Mouse (Mus musculus) CH12.LX (cell line): ENCODE measurements at regions not wholly inside any gene's neighbourhood (a gene's known extent, or its start where the extent isn't known, plus 50 kb on each side); places are given as distances from the start of the nearest gene placed in this dataset.

Experiments used
- DNase-seq: peaks from one replicate; pipeline ENCODE4 v3.0.0-alpha.2; 2013; ENCODE audit errors: extremely low read depth
- H3K27ac ChIP-seq: 2 replicates; pipeline ENCODE4 v1.5.1; 2012; ENCODE audit warnings: low read depth, mild to moderate bottlenecking, control low read depth, moderate library complexity; ENCODE audit not compliant: insufficient read depth
- H3K27me3 ChIP-seq: replicated peaks from 2 replicates; pipeline ENCODE3; 2012; ENCODE audit warnings: inconsistent platforms
- H3K36me3 ChIP-seq, 2 experiments: replicated peaks in 1 of 2; 2 replicates each; pipeline versions ENCODE3 to v1.6.1; 2012; ENCODE audit warnings: inconsistent platforms in 1 of 2, low read length in 1 of 2, mild to moderate bottlenecking in 1 of 2, mixed read lengths in 1 of 2, moderate library complexity in 1 of 2; ENCODE audit not compliant: control insufficient read depth in 1 of 2, insufficient read depth in 1 of 2
- H3K4me1 ChIP-seq, 2 experiments: 2 replicates each; pipeline ENCODE4 v1.6.1; 2012; ENCODE audit warnings: inconsistent platforms in 1 of 2, moderate library complexity in 1 of 2; ENCODE audit not compliant: insufficient read depth in 2 of 2, control insufficient read depth in 1 of 2
- H3K4me2 ChIP-seq: 2 replicates; pipeline ENCODE4 v1.6.1; 2012; ENCODE audit warnings: low read depth, mild to moderate bottlenecking, control low read depth; ENCODE audit not compliant: poor library complexity, insufficient read depth, severe bottlenecking
- H3K4me3 ChIP-seq, 3 experiments: fragments of 150-350 bp in 1 of 3; sonication (generic) in 1 of 3; replicated peaks in 1 of 3; 2 replicates each; pipeline versions ENCODE3 to v1.5.1; 2011 to 2012; ENCODE audit warnings: low read depth in 2 of 3, low read length in 2 of 3, mild to moderate bottlenecking in 2 of 3, moderate library complexity in 2 of 3, control low read depth in 1 of 3, improper control_type of control experiment in 1 of 3, inconsistent platforms in 1 of 3, mixed read lengths in 1 of 3; ENCODE audit not compliant: poor library complexity in 1 of 3
- H3K79me2 ChIP-seq: replicated peaks from 2 replicates; pipeline ENCODE4 v1.6.1; 2012; ENCODE audit warnings: mild to moderate bottlenecking, moderate library complexity; ENCODE audit not compliant: control insufficient read depth, poor library complexity, insufficient read depth, severe bottlenecking; ENCODE audit errors: extremely low read depth
- H3K9ac ChIP-seq: 2 replicates; pipeline ENCODE4 v1.6.1; 2012; ENCODE audit warnings: low read depth, mild to moderate bottlenecking, control low read depth, moderate library complexity; ENCODE audit not compliant: insufficient read depth
- H3K9me3 ChIP-seq: replicated peaks from 2 replicates; pipeline ENCODE3; 2012; ENCODE audit warnings: low read length, inconsistent platforms, mixed read lengths
- BHLHE40 ChIP-seq: IDR thresholded peaks from 2 replicates; pipeline ENCODE4 v1.6.1; 2011; ENCODE audit warnings: mild to moderate bottlenecking, low read depth, low read length, improper control_type of control experiment
- CHD2 ChIP-seq: IDR thresholded peaks from 2 replicates; pipeline ENCODE4 v1.6.1; 2011; ENCODE audit warnings: low read length, improper control_type of control experiment
- CTCF ChIP-seq, 2 experiments: IDR thresholded peaks in 1 of 2; conservative IDR thresholded peaks in 1 of 2; 2 replicates each; pipeline ENCODE4 v1.5.1; 2011 to 2012; ENCODE audit warnings: low read depth in 2 of 2, low read length in 2 of 2, improper control_type of control experiment in 1 of 2, inconsistent platforms in 1 of 2, mild to moderate bottlenecking in 1 of 2, moderate library complexity in 1 of 2
- ELF1 ChIP-seq: IDR thresholded peaks from 2 replicates; pipeline ENCODE4 v1.6.1; 2014; ENCODE audit warnings: low read depth, mild to moderate bottlenecking, inconsistent platforms, low read length, improper control_type of control experiment
- EP300 ChIP-seq: IDR thresholded peaks from 2 replicates; pipeline ENCODE4 v1.6.1; 2011; ENCODE audit warnings: low read length, improper control_type of control experiment
- ETS1 ChIP-seq: conservative IDR thresholded peaks from 2 replicates; pipeline ENCODE4 v1.6.1; 2012; ENCODE audit warnings: low read depth, mild to moderate bottlenecking, inconsistent platforms, low read length, improper control_type of control experiment, moderate library complexity
- GABPA ChIP-seq: IDR thresholded peaks from 2 replicates; pipeline ENCODE4 v1.6.1; 2012; ENCODE audit warnings: low read depth, low read length, improper control_type of control experiment, inconsistent platforms; ENCODE audit not compliant: insufficient replicate concordance
- HCFC1 ChIP-seq: IDR thresholded peaks from 2 replicates; pipeline ENCODE4 v1.6.1; 2012; ENCODE audit warnings: low read depth, mild to moderate bottlenecking, inconsistent platforms, low read length, improper control_type of control experiment
- JUN ChIP-seq: IDR thresholded peaks from 2 replicates; pipeline ENCODE4 v1.6.1; 2011; ENCODE audit warnings: low read depth, mild to moderate bottlenecking, low read length, improper control_type of control experiment, moderate library complexity; ENCODE audit not compliant: insufficient read depth
- MAFK ChIP-seq: IDR thresholded peaks from 2 replicates; pipeline ENCODE4 v1.6.1; 2011; ENCODE audit warnings: low read length, improper control_type of control experiment; ENCODE audit not compliant: insufficient replicate concordance
- MAX ChIP-seq: IDR thresholded peaks from 2 replicates; pipeline ENCODE4 v1.6.1; 2011; ENCODE audit warnings: low read length, improper control_type of control experiment
- MAZ ChIP-seq: IDR thresholded peaks from 2 replicates; pipeline ENCODE4 v1.6.1; 2012; ENCODE audit warnings: low read depth, mild to moderate bottlenecking, inconsistent platforms, low read length, improper control_type of control experiment, moderate library complexity
- MXI1 ChIP-seq: IDR thresholded peaks from 2 replicates; pipeline ENCODE4 v1.6.1; 2011; ENCODE audit warnings: mild to moderate bottlenecking, low read depth, low read length, improper control_type of control experiment
- MYC ChIP-seq: IDR thresholded peaks from 2 replicates; pipeline ENCODE4 v1.6.1; 2011; ENCODE audit warnings: low read depth, mild to moderate bottlenecking, improper control_type of control experiment, low read length
- POLR2AphosphoS2 ChIP-seq: IDR thresholded peaks from 2 replicates; pipeline ENCODE4 v1.6.1; 2011; ENCODE audit warnings: low read depth, low read length, improper control_type of control experiment
- RCOR1 ChIP-seq: conservative IDR thresholded peaks from 2 replicates; pipeline ENCODE4 v1.6.1; 2012; ENCODE audit warnings: low read depth, mild to moderate bottlenecking, inconsistent platforms, low read length, improper control_type of control experiment
- SMC3 ChIP-seq: IDR thresholded peaks from 2 replicates; pipeline ENCODE4 v1.6.1; 2011; ENCODE audit warnings: low read depth, low read length, improper control_type of control experiment
- TBP ChIP-seq: conservative IDR thresholded peaks from 2 replicates; pipeline ENCODE4 v1.6.1; 2011; ENCODE audit warnings: low read depth, low read length, improper control_type of control experiment
- TCF12 ChIP-seq: IDR thresholded peaks from 2 replicates; pipeline ENCODE4 v1.6.1; 2014; ENCODE audit warnings: low read depth, mild to moderate bottlenecking, inconsistent platforms, low read length, improper control_type of control experiment
- USF1 ChIP-seq: IDR thresholded peaks from 2 replicates; pipeline ENCODE4 v1.6.1; 2014; ENCODE audit warnings: low read depth, mild to moderate bottlenecking, inconsistent platforms, low read length, improper control_type of control experiment
- USF2 ChIP-seq: conservative IDR thresholded peaks from 2 replicates; pipeline ENCODE4 v1.6.1; 2011; ENCODE audit warnings: low read depth, low read length, improper control_type of control experiment
- ZKSCAN1 ChIP-seq: IDR thresholded peaks from 2 replicates; pipeline ENCODE4 v1.6.1; 2012; ENCODE audit warnings: low read depth, inconsistent platforms, low read length, improper control_type of control experiment, borderline replicate concordance
- ZMIZ1 ChIP-seq: IDR thresholded peaks from 2 replicates; pipeline ENCODE4 v1.6.1; 2012; ENCODE audit warnings: low read depth, mild to moderate bottlenecking, inconsistent platforms, low read length, improper control_type of control experiment
- dilution Hi-C: fragments of 300-500 bp; cut with MboI; formaldehyde crosslinking; loops from 2 replicates; pipeline ENCODE4 v1.14.3; 2020; ENCODE audit warnings: low sequenced_read_pairs; ENCODE audit not compliant: extremely low pct_unique_long_range_greater_than_20kb, extremely low pct_ligation_motif_present
- in situ Hi-C: fragments of 300-500 bp; cut with MboI; formaldehyde crosslinking; loops from 3 replicates; pipeline ENCODE4 v1.14.3; 2019; ENCODE audit warnings: low sequenced_read_pairs, low pct_ligation_motif_present, low pct_unique_long_range_greater_than_20kb, mixed read lengths

DNA sequence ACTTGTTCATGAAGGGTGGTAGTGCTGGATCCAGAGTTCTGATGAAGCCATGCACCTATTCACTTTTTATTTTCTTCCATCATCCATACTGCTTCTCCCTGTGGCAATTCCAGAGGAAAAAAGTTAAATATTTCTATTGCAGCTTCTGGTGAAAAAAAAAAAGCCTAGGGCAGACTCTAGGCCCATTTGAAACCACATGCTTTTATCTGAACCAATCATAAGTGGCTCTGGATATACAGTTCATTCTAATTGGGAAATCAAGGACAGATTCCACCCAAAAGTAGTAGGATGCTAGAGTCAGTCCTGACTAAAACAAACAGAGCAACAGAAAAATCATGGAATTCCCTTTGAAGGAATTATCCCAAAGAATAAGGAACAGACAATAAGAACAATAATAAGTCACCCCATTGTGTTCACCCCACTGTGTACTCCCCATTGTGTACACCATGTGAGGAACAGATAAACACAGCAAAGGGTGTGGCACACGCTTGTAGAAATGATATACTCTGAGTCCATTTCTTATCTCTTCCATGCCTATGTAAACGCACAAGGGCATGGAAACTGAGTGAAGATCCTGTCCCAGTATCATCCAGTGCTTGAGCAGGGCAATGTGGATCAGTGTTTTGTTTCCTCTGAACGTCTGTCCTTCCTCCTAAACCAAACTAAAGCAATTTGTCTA lies 81.4 kb downstream of the Prlhr start:
- no peak for DNase-seq
- TF ChIP-seq MXI1 (no peak), MYC (no peak), BHLHE40 (no peak), ETS1 (no peak), TBP (no peak), RCOR1 (no peak), CHD2 (no peak), HCFC1 (no peak), USF1 (no peak), TCF12 (no peak)
- TF ChIP-seq, all 38 proteins: peak for 0
- H3K4me2 ChIP-seq, result no peak overlapping the region
- dilution Hi-C loops (no loop called here), in situ Hi-C loops (no loop called here)
- H3K4me1 ChIP-seq, result no peaks in the 10 kb centered on the region
- H3K27ac ChIP-seq, result no peak overlapping the region
- no peaks in the 10 kb centered on the region for H3K79me2 ChIP-seq
- H3K27me3 ChIP-seq, result no peaks in the 10 kb centered on the region
- no peak overlapping the region for H3K9ac ChIP-seq
- no peaks in the 10 kb centered on the region for H3K36me3 ChIP-seq
- H3K4me3 ChIP-seq, result no peak overlapping the region
- no peaks in the 10 kb centered on the region for H3K9me3 ChIP-seq

DNA sequence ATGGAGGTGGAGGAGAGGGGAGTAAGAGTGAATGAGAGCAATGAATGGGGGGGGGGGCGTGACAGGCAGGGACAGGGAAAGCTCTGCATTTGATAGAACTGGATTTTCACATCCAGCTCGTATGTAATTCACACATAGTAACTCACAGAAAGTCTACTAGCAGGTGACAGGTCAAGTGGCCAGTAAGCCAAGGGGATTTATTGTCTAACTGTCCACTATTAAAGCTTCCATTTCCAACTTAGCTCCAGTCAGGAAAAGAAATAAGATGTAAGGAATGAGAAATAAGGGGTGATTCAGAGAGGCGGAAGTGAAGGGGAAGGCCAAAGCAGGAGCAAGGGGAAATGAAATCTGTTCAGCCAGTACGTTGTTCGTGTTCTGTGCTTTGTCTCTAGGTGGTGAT lies 83.4 kb downstream of the Prlhr start:
- dilution Hi-C loops, result no loop called here
- no peak overlapping the region for H3K4me3 ChIP-seq
- TF ChIP-seq CHD2 (no peak), EP300 (no peak), ZKSCAN1 (no peak), MAX (no peak), SMC3 (no peak), RCOR1 (no peak), USF1 (no peak), JUN (no peak), ELF1 (no peak), CTCF (conservative IDR thresholded peaks at IDR 0.05 in 1 of 2, IDR thresholded peaks at IDR 0.05 in 1 of 2; ENCODE audit: low read depth in 2 of 2, low read length in 2 of 2) (no peak), MAZ (no peak), MAFK (no peak), POLR2AphosphoS2 (no peak), MXI1 (no peak), USF2 (no peak), GABPA (no peak), ZMIZ1 (no peak), BHLHE40 (no peak)

More for the DNA sequence above, 83.4 kb downstream of the Prlhr start:
- H3K27me3 ChIP-seq, result no peaks in the 10 kb centered on the region
- no peaks in the 10 kb centered on the region for H3K4me1 ChIP-seq
- H3K9me3 ChIP-seq, result no peaks in the 10 kb centered on the region
- in situ Hi-C loops, result no loop called here
- no peak overlapping the region for H3K27ac ChIP-seq
- H3K9ac ChIP-seq, result no peak overlapping the region
- H3K36me3 ChIP-seq, result no peaks in the 10 kb centered on the region
- H3K79me2 ChIP-seq, result no peaks in the 10 kb centered on the region
- no peak overlapping the region for H3K4me2 ChIP-seq
- DNase-seq, result no peak
